Mouse (Mus musculus) bone marrow macrophage, adult 2 months (primary cell): ENCODE results near the gene Aldoc.

ENCODE experiments used
- CTCF ChIP-seq: IDR thresholded peaks from 2 replicates; pipeline ENCODE4 v1.5.1; 2012; ENCODE audit warnings: low read depth, mild to moderate bottlenecking, low read length, moderate library complexity
- POLR2A ChIP-seq: IDR thresholded peaks from 2 replicates; pipeline ENCODE4 v1.6.1; 2012; ENCODE audit warnings: mild to moderate bottlenecking, low read depth, low read length, borderline replicate concordance

- TF ChIP-seq CTCF, result no peak
- no peak for TF ChIP-seq POLR2A
Observed at GRCm38 (mm10) chr11:78322076-78322831, 514 bp upstream of the Aldoc start.
